Mouse (Mus musculus): ENCODE results near the gene Esrrg.

GRCm38 (mm10) chr1:188060493-188060892 lies 451.9 kb downstream of the Esrrg start:
- TF ChIP-seq CTCF (IDR thresholded peaks at IDR 0.05; ENCODE audit: low read depth, low read length) (no peak), POLR2A (IDR thresholded peaks at IDR 0.05; ENCODE audit: extremely low read depth, insufficient read depth, low read length) (no peak)

All from liver, adult 2 months (tissue).